Mouse (Mus musculus) mouse trophoblast stem cell (cell line): ENCODE data around the gene Mrpl28.
"Not testable (repeated sequence)": the region's sequence is repeated elsewhere in the genome, so short reads cannot be mapped to it uniquely, and the experiment has no call there.

Experiments
- in situ Hi-C, 2 experiments: fragments of 300-500 bp; cut with MseI, MboI; formaldehyde crosslinking; loops; 2 replicates in 1 of 2; 3 replicates in 1 of 2; pipeline ENCODE4 v1.15.1; 2025

Gene Mrpl28

DNA sequence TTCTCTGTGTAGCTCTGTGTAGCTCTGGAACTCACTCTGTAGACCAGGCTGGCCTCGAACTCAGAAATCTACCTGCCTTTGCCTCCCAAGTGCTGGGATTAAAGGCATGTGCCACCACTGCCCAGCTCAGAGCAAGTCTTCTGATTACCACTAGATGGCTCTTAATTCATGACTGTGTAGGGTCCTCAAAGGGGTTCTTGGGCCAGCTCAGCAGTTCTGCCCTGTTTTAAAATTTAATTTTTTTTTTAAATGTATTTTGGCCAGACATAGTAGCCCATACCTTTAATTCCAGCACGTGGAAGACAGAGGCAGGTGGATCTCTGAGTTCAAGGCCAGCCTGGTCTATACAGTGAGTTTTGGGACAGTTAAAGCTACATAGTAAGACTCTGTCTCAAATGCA, 51.9 kb downstream of the Mrpl28 start:
- in situ Hi-C loops, result not testable (repeated sequence)
